Mouse (Mus musculus) C2C12 (cell line): ENCODE measurements around the gene Hebp1. TPM values are rescaled to one million over a fixed set of nuclear protein-coding genes. Genes with fewer than 3 reads are reported as not detected.

Experiments used
- H3K27me3 ChIP-seq: one replicate; pipeline ENCODE4 v1.6.1; 2011; ENCODE audit not compliant: control insufficient read depth, insufficient read depth, insufficient read length
- H3K36me3 ChIP-seq: one replicate; pipeline ENCODE4 v1.6.1; 2011; ENCODE audit not compliant: control insufficient read depth, insufficient read depth
- H3K4me3 ChIP-seq: one replicate; pipeline ENCODE4 v1.5.1; 2011; ENCODE audit warnings: mild to moderate bottlenecking, control low read depth; ENCODE audit not compliant: poor library complexity, insufficient read depth, severe bottlenecking
- H3K79me2 ChIP-seq: one replicate; pipeline ENCODE4 v1.6.1; 2011; ENCODE audit not compliant: control insufficient read depth, insufficient read depth
- H3K79me3 ChIP-seq: one replicate; pipeline ENCODE4 v1.6.1; 2011; ENCODE audit warnings: low read depth, control low read depth
- H3ac ChIP-seq: one replicate; pipeline ENCODE3; 2011; ENCODE audit warnings: low read depth; ENCODE audit not compliant: control insufficient read depth, insufficient read length
- CEBPB ChIP-seq: IDR thresholded peaks from one replicate; pipeline ENCODE4 v1.6.1; 2011; ENCODE audit warnings: low read depth, mild to moderate bottlenecking, control low read depth, moderate library complexity
- CTCF ChIP-seq: IDR thresholded peaks from one replicate; pipeline ENCODE4 v1.5.1; 2011; ENCODE audit not compliant: control insufficient read depth, insufficient read depth, insufficient read length
- FOSL1 ChIP-seq: IDR thresholded peaks from one replicate; pipeline ENCODE4 v1.8.0; 2011; ENCODE audit warnings: mild to moderate bottlenecking, low read length; ENCODE audit not compliant: poor library complexity, insufficient read depth, severe bottlenecking
- MAX ChIP-seq: IDR thresholded peaks from one replicate; pipeline ENCODE4 v1.6.1; 2011; ENCODE audit warnings: mild to moderate bottlenecking, control low read depth
- MYOD1 ChIP-seq: IDR thresholded peaks from one replicate; pipeline ENCODE4 v1.6.1; 2011; ENCODE audit warnings: low read depth; ENCODE audit not compliant: control insufficient read depth, insufficient read length
- MYOG ChIP-seq: IDR thresholded peaks from one replicate; pipeline ENCODE4 v1.6.1; 2011; ENCODE audit not compliant: control insufficient read depth, insufficient read length; ENCODE audit errors: extremely low read depth
- USF1 ChIP-seq: IDR thresholded peaks from one replicate; pipeline ENCODE4 v1.6.1; 2011; ENCODE audit warnings: low read depth, mild to moderate bottlenecking, control low read depth, moderate library complexity
- polyA plus RNA-seq: library from polyadenylated mRNA; unstranded; fragments of >200 nt; fragmentation: generic; extraction: Trizol; gene quantifications from one replicate; pipeline ENCODE4 v1.2.1, GENCODE M21; 2012; ENCODE audit warnings: missing spikeins

Gene Hebp1
- polyA plus RNA-seq, 1 experiment, result 18.4 TPM

DNA sequence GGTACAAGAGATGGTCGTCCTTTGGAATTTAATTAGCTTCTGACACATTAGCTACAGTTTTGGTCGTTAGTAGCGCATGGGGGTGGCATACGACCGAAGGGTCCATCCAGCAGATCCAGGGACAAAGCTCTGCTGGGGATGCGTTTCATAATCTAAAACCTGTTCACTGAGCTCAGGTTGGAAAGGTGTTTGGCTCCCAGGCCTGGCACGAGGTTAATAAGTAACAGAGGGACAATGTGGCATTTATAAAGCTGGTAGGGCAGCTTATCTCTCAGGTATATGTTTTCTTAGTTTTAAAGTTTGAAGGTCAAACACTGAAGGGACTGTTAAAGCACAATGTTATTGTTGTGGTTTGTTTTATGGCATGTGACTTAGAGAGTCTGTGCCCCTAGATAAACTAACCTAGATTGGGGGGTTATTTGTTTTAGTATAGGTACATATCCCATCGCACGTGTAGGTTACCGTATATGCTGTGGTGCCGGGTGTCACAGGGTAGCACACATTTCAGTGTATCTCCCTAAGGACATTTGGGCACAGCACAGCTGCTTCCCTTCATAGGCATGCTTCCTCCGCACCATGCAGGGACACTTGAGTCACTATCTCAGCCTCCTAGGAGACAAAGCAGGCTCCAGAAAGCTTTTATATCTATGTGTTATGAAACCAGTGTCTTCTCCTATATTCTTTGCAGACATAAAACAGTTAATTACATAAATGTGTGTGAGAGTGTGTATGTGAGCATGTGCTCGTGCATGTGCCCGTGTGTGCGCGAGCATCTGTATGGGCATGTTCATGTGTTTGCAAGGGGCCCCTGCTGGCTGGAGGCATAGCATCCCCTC lies 2.5 kb upstream of the Hebp1 start:
- H3K79me3 ChIP-seq, result no peaks in the 10 kb centered on the region
- no peak overlapping the region for H3ac ChIP-seq
- no peak overlapping the region for H3K4me3 ChIP-seq
- TF ChIP-seq FOSL1 (no peak), MYOG (no peak), CEBPB (no peak), USF1 (no peak), MAX (no peak)
- H3K79me2 ChIP-seq, result peaks cover 9% of the 10 kb centered on the region
- no peaks in the 10 kb centered on the region for H3K36me3 ChIP-seq
- H3K27me3 ChIP-seq, result no peaks in the 10 kb centered on the region

DNA sequence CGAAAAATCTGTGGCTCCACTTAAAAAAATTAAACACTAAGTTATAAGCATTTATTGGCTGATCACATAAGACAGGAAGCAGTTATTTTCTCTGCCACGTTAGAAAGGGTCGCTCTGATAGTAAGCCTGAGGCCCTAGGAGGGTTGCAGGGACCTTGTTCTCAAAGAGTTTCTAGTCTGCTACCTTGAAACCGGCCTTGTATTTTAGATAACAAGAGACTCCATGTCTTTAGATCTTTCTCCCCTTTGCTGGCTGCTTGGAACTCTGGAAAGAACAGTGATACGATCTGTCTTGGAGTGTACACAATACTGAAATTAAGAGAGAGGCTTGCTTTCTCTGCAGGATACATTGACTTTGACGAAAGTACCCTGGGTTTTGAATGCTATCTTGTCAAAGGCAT lies 904 bp upstream of the Hebp1 start:
- H3K79me2 ChIP-seq, result peaks cover 9% of the 10 kb centered on the region
- no peak for TF ChIP-seq FOSL1
- no peak for TF ChIP-seq CTCF
- TF ChIP-seq MYOD1, result no peak
- no peak for TF ChIP-seq MAX
- TF ChIP-seq CEBPB, result no peak
- TF ChIP-seq MYOG, result no peak
- TF ChIP-seq USF1, result no peak
- no peak overlapping the region for H3ac ChIP-seq
- no peaks in the 10 kb centered on the region for H3K36me3 ChIP-seq
- H3K27me3 ChIP-seq, result no peaks in the 10 kb centered on the region
- no peaks in the 10 kb centered on the region for H3K79me3 ChIP-seq
- H3K4me3 ChIP-seq, result peak overlapping the region; percentile 41

DNA sequence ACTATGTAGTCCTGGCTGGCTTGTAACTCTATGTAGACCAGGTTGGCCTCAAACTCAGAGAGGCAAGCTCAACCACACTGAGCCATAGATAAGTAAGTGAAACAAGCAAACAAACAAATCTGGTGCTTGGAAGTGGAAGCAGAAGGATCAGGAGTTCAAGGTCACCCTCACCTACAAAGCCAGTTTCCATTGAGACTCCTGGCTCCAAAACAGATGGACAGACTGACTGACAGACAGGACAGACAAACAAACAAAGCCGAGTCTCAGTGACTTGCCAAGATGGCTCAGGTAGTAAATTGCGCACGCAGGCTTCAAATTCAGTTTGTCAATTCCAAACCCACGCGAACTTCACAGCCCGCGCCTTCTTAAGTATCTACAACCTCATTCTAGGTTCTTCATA lies 376 bp downstream of the Hebp1 start:
- H3K27me3 ChIP-seq, result no peaks in the 10 kb centered on the region
- H3K4me3 ChIP-seq, result peak overlapping the region; percentile 41
- H3K79me3 ChIP-seq, result no peaks in the 10 kb centered on the region
- no peaks in the 10 kb centered on the region for H3K36me3 ChIP-seq
- TF ChIP-seq FOSL1, result no peak
- TF ChIP-seq MAX, result no peak
- TF ChIP-seq USF1, result no peak
- no peak for TF ChIP-seq CTCF
- no peak for TF ChIP-seq MYOD1
- peaks cover 9% of the 10 kb centered on the region for H3K79me2 ChIP-seq
- H3ac ChIP-seq, result no peak overlapping the region

DNA sequence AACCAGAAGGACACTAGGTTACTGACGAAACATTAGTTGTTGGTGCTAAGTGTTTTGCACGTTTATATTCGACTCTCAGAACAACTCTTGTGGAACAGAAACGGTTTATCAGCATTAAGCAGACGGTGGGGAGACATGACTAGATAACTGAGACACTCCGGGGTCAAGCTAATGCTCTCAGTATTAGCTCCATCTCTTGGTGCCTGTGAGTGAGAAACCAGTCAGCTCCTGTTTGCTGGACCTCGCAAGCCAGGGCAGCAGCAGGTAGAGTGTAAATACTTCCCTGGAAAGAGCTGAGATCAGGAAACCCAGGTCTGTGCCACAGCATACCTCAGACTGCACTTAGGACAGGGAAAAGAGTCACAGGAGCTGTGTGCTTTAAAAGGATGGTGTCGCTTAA lies 1.1 kb downstream of the Hebp1 start:
- no peak overlapping the region for H3ac ChIP-seq
- H3K79me2 ChIP-seq, result peaks cover 9% of the 10 kb centered on the region
- TF ChIP-seq FOSL1 (no peak), USF1 (no peak), MAX (no peak), MYOD1 (no peak), MYOG (no peak), CEBPB (no peak), CTCF (no peak)
- no peaks in the 10 kb centered on the region for H3K79me3 ChIP-seq
- H3K4me3 ChIP-seq, result no peak overlapping the region
- no peaks in the 10 kb centered on the region for H3K27me3 ChIP-seq
- H3K36me3 ChIP-seq, result no peaks in the 10 kb centered on the region

DNA sequence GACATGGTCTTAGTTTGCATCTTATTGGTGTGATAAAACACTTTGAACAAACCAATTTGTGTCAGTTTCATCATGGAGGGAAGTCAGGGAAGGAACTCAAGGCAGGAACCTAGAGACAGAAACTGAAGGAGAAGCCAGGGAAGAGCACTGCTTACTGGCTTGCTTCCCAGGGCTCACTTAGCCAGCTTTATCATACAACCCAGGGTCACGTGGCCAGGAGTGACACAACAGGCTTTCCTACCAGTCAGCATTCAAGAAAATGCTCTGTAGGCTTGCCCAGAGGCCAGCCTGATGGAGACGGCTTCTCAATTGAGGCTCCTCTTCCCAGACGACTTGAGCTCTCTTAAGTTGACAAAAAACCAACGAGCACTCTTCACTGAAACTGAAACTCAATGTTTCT lies 2.9 kb downstream of the Hebp1 start:
- TF ChIP-seq CTCF (no peak), MYOD1 (no peak), MYOG (no peak), USF1 (no peak), FOSL1 (no peak), CEBPB (no peak)
- Histone ChIP-seq H3ac (no peak overlapping the region), H3K4me3 (no peak overlapping the region), H3K79me2 (peaks cover 8% of the 10 kb centered on the region), H3K79me3 (no peaks in the 10 kb centered on the region), H3K36me3 (no peaks in the 10 kb centered on the region), H3K27me3 (no peaks in the 10 kb centered on the region)

DNA sequence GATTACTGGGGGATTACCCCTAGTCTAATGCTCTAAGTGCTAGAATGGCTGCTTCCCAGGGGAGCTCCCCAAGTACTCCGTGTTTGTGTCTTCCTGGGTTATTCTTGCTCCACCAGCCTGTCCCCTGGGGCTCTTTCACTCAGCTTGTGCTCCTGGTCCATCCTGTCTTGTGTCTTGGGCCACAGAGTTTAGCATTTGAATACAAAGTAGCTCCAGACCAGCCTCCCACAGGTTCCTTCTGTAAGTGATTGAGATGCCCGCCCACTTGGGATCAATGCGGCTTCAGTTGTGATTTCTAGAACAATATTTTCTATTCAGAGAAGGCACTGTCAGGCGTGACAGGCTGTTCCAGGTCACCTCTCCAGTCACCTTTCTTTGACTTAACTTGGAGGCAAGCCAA lies 4.1 kb downstream of the Hebp1 start:
- Histone ChIP-seq H3K36me3 (no peaks in the 10 kb centered on the region), H3ac (no peak overlapping the region), H3K79me3 (no peaks in the 10 kb centered on the region), H3K79me2 (no peaks in the 10 kb centered on the region), H3K27me3 (no peaks in the 10 kb centered on the region), H3K4me3 (no peak overlapping the region)
- no peak for TF ChIP-seq USF1
